Mouse (Mus musculus) CH12.LX (cell line): Measurements from ENCODE around the gene Gbp2b. TPM values are rescaled to one million over a fixed set of nuclear protein-coding genes. Genes with fewer than 3 reads are reported as not detected.

Experiments used
- DNase-seq: peaks from one replicate; pipeline ENCODE4 v3.0.0-alpha.2; 2013; ENCODE audit errors: extremely low read depth
- H3K27ac ChIP-seq: 2 replicates; pipeline ENCODE4 v1.5.1; 2012; ENCODE audit warnings: low read depth, mild to moderate bottlenecking, control low read depth, moderate library complexity; ENCODE audit not compliant: insufficient read depth
- H3K27me3 ChIP-seq: replicated peaks from 2 replicates; pipeline ENCODE3; 2012; ENCODE audit warnings: inconsistent platforms
- H3K36me3 ChIP-seq, 2 experiments: replicated peaks in 1 of 2; 2 replicates each; pipeline versions ENCODE3 to v1.6.1; 2012; ENCODE audit warnings: inconsistent platforms in 1 of 2, low read length in 1 of 2, mild to moderate bottlenecking in 1 of 2, mixed read lengths in 1 of 2, moderate library complexity in 1 of 2; ENCODE audit not compliant: control insufficient read depth in 1 of 2, insufficient read depth in 1 of 2
- H3K4me1 ChIP-seq, 2 experiments: 2 replicates each; pipeline ENCODE4 v1.6.1; 2012; ENCODE audit warnings: inconsistent platforms in 1 of 2, moderate library complexity in 1 of 2; ENCODE audit not compliant: insufficient read depth in 2 of 2, control insufficient read depth in 1 of 2
- H3K4me2 ChIP-seq: 2 replicates; pipeline ENCODE4 v1.6.1; 2012; ENCODE audit warnings: low read depth, mild to moderate bottlenecking, control low read depth; ENCODE audit not compliant: poor library complexity, insufficient read depth, severe bottlenecking
- H3K4me3 ChIP-seq, 3 experiments: fragments of 150-350 bp in 1 of 3; sonication (generic) in 1 of 3; replicated peaks in 1 of 3; 2 replicates each; pipeline versions ENCODE3 to v1.5.1; 2011 to 2012; ENCODE audit warnings: low read depth in 2 of 3, low read length in 2 of 3, mild to moderate bottlenecking in 2 of 3, moderate library complexity in 2 of 3, control low read depth in 1 of 3, improper control_type of control experiment in 1 of 3, inconsistent platforms in 1 of 3, mixed read lengths in 1 of 3; ENCODE audit not compliant: poor library complexity in 1 of 3
- H3K79me2 ChIP-seq: replicated peaks from 2 replicates; pipeline ENCODE4 v1.6.1; 2012; ENCODE audit warnings: mild to moderate bottlenecking, moderate library complexity; ENCODE audit not compliant: control insufficient read depth, poor library complexity, insufficient read depth, severe bottlenecking; ENCODE audit errors: extremely low read depth
- H3K9ac ChIP-seq: 2 replicates; pipeline ENCODE4 v1.6.1; 2012; ENCODE audit warnings: low read depth, mild to moderate bottlenecking, control low read depth, moderate library complexity; ENCODE audit not compliant: insufficient read depth
- H3K9me3 ChIP-seq: replicated peaks from 2 replicates; pipeline ENCODE3; 2012; ENCODE audit warnings: low read length, inconsistent platforms, mixed read lengths
- CTCF ChIP-seq, 2 experiments: IDR thresholded peaks in 1 of 2; conservative IDR thresholded peaks in 1 of 2; 2 replicates each; pipeline ENCODE4 v1.5.1; 2011 to 2012; ENCODE audit warnings: low read depth in 2 of 2, low read length in 2 of 2, improper control_type of control experiment in 1 of 2, inconsistent platforms in 1 of 2, mild to moderate bottlenecking in 1 of 2, moderate library complexity in 1 of 2
- MAFK ChIP-seq: IDR thresholded peaks from 2 replicates; pipeline ENCODE4 v1.6.1; 2011; ENCODE audit warnings: low read length, improper control_type of control experiment; ENCODE audit not compliant: insufficient replicate concordance
- MAX ChIP-seq: IDR thresholded peaks from 2 replicates; pipeline ENCODE4 v1.6.1; 2011; ENCODE audit warnings: low read length, improper control_type of control experiment
- MYC ChIP-seq: IDR thresholded peaks from 2 replicates; pipeline ENCODE4 v1.6.1; 2011; ENCODE audit warnings: low read depth, mild to moderate bottlenecking, improper control_type of control experiment, low read length
- TBP ChIP-seq: conservative IDR thresholded peaks from 2 replicates; pipeline ENCODE4 v1.6.1; 2011; ENCODE audit warnings: low read depth, low read length, improper control_type of control experiment
- UBTF ChIP-seq: IDR thresholded peaks from 2 replicates; pipeline ENCODE4 v1.6.1; 2012; ENCODE audit warnings: low read depth, mild to moderate bottlenecking, inconsistent platforms, low read length, improper control_type of control experiment, moderate library complexity
- ZMIZ1 ChIP-seq: IDR thresholded peaks from 2 replicates; pipeline ENCODE4 v1.6.1; 2012; ENCODE audit warnings: low read depth, mild to moderate bottlenecking, inconsistent platforms, low read length, improper control_type of control experiment
- ZNF384 ChIP-seq: IDR thresholded peaks from 2 replicates; pipeline ENCODE4 v1.6.1; 2012; ENCODE audit warnings: low read depth, low read length, improper control_type of control experiment, inconsistent platforms
- dilution Hi-C: fragments of 300-500 bp; cut with MboI; formaldehyde crosslinking; loops from 2 replicates; pipeline ENCODE4 v1.14.3; 2020; ENCODE audit warnings: low sequenced_read_pairs; ENCODE audit not compliant: extremely low pct_unique_long_range_greater_than_20kb, extremely low pct_ligation_motif_present
- in situ Hi-C: fragments of 300-500 bp; cut with MboI; formaldehyde crosslinking; loops from 3 replicates; pipeline ENCODE4 v1.14.3; 2019; ENCODE audit warnings: low sequenced_read_pairs, low pct_ligation_motif_present, low pct_unique_long_range_greater_than_20kb, mixed read lengths
- polyA plus RNA-seq: library from polyadenylated mRNA; unstranded; fragments of >175 nt; gene quantifications from 2 replicates; pipeline ENCODE4 v1.2.1, GENCODE M21; 2012; ENCODE audit warnings: low read depth; ENCODE audit not compliant: insufficient read length
- total RNA-seq, 2 experiments: library from RNA; depleted of rRNA; stranded (reverse); fragments of 300-350 nt in 1 of 2; fragments of >200 nt in 1 of 2; gene quantifications; 2 replicates each; pipeline ENCODE4 v1.2.3; 2012 to 2014

The Gbp2b gene
- total and polyA plus RNA-seq, 3 experiments: 0.04 to 0.74 (median 0.41) TPM

DNA sequence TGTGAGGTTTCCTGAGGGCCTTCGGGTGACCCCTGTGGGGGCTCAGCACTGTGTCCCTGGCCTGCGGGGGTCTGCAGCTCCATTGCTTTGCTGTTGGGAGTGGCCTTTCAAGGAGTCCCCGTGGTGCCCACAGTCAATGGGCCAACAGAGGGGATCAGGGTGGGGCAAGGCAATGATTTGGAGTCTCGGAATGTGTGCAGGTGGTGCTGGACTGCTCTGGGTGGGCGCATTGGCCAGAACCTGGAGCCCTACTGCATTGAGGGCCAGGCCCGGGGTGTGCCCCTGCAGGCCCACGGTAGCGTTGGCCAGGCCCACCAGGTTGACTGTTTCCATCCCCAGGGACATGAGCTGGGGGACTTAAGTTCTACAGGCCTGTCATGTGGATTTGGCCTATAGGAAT lies 70.1 kb downstream of the Gbp2b start:
- no peak for TF ChIP-seq ZNF384
- TF ChIP-seq TBP: no peak
- TF ChIP-seq UBTF: no peak
- no peak for TF ChIP-seq ZMIZ1
- TF ChIP-seq MAX: no peak
- TF ChIP-seq CTCF (conservative IDR thresholded peaks at IDR 0.05 in 1 of 2, IDR thresholded peaks at IDR 0.05 in 1 of 2; ENCODE audit: low read depth in 2 of 2, low read length in 2 of 2): no peak
- TF ChIP-seq MYC: no peak
- TF ChIP-seq MAFK: no peak
- in situ Hi-C loops (no loop called here), dilution Hi-C loops (no loop called here)
- no peak overlapping the region for H3K9ac ChIP-seq
- H3K4me3 ChIP-seq: no peak overlapping the region
- H3K27me3 ChIP-seq: peaks cover 3% of the 10 kb centered on the region
- DNase-seq: no peak
- no peaks in the 10 kb centered on the region for H3K4me1 ChIP-seq
- H3K79me2 ChIP-seq: no peaks in the 10 kb centered on the region
- H3K36me3 ChIP-seq: no peaks in the 10 kb centered on the region
- no peak overlapping the region for H3K27ac ChIP-seq
- H3K9me3 ChIP-seq: peaks cover 10% of the 10 kb centered on the region
- no peak overlapping the region for H3K4me2 ChIP-seq

Other genes with a start within 250 kb of the Gbp2b start
- 20.7 and 22.0 TPM in 2 replicates for gene Pdlim5, start 199.2 kb upstream of the Gbp2b start, total RNA-seq (2012; rRNA removed)
- 22.8 and 23.2 TPM in 2 replicates for gene Pdlim5, start 199.2 kb upstream of the Gbp2b start, total RNA-seq (2014; rRNA removed)
- gene Pdlim5, start 199.2 kb upstream of the Gbp2b start, polyA plus RNA-seq: 22.8 and 24.6 TPM in 2 replicates
- 8.3 and 16.1 TPM in 2 replicates for gene Gbp5, start 100.9 kb upstream of the Gbp2b start, total RNA-seq (2012; rRNA removed)
- 1.3 and 1.8 TPM in 2 replicates for gene Gbp5, start 100.9 kb upstream of the Gbp2b start, total RNA-seq (2014; rRNA removed)
- gene Gbp5, start 100.9 kb upstream of the Gbp2b start, polyA plus RNA-seq: 4.7 and 4.8 TPM in 2 replicates
- gene Gbp7, start 64.5 kb upstream of the Gbp2b start, total RNA-seq (2012; rRNA removed): 5.7 and 8.1 TPM in 2 replicates
- gene Gbp7, start 64.5 kb upstream of the Gbp2b start, total RNA-seq (2014; rRNA removed): 2.7 and 2.8 TPM in 2 replicates
- gene Gbp7, start 64.5 kb upstream of the Gbp2b start, polyA plus RNA-seq: 2.5 and 2.7 TPM in 2 replicates
- gene Gbp3, start 34.8 kb upstream of the Gbp2b start, total RNA-seq (2012; rRNA removed): 80.8 and 91.4 TPM in 2 replicates
- 89.0 and 99.1 TPM in 2 replicates for gene Gbp3, start 34.8 kb upstream of the Gbp2b start, total RNA-seq (2014; rRNA removed)
- gene Gbp3, start 34.8 kb upstream of the Gbp2b start, polyA plus RNA-seq: 90.6 and 111 TPM in 2 replicates
- gene Gbp2, start 25.8 kb downstream of the Gbp2b start, total RNA-seq (2012; rRNA removed): 13.3 and 22.5 TPM in 2 replicates
- gene Gbp2, start 25.8 kb downstream of the Gbp2b start, total RNA-seq (2014; rRNA removed): 48.4 and 51.1 TPM in 2 replicates
- gene Gbp2, start 25.8 kb downstream of the Gbp2b start, polyA plus RNA-seq: 36.5 and 42.6 TPM in 2 replicates
- 43.3 and 56.2 TPM in 2 replicates for gene Kyat3, start 106.2 kb downstream of the Gbp2b start, total RNA-seq (2012; rRNA removed)
- gene Kyat3, start 106.2 kb downstream of the Gbp2b start, total RNA-seq (2014; rRNA removed): 122 and 135 TPM in 2 replicates
- 86.1 and 95.0 TPM in 2 replicates for gene Kyat3, start 106.2 kb downstream of the Gbp2b start, polyA plus RNA-seq
- gene Gtf2b, start 170.2 kb downstream of the Gbp2b start, total RNA-seq (2012; rRNA removed): 120 and 144 TPM in 2 replicates
- 297 and 321 TPM in 2 replicates for gene Gtf2b, start 170.2 kb downstream of the Gbp2b start, total RNA-seq (2014; rRNA removed)
- 138 and 151 TPM in 2 replicates for gene Gtf2b, start 170.2 kb downstream of the Gbp2b start, polyA plus RNA-seq